Mouse (Mus musculus): ENCODE measurements around the gene Aipl1.

DNA sequence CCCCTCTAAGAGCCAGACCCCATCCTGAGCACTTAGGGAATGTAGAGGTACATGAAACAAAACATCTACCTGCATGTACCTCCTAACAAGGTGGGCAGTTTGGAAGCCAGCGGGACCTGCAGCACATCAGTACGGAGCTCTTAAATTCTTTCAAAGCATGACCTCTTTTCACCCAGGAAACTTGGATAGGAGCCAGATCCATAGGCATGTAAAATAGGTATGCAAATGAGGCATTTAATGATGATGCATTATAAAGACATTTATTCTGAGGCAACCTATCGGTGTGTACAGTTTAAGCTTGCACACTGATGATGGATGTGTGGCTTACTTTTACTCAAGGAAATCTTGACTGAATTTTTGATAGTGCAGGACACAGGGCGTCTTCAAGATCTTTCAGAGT, 22.6 kb downstream of the Aipl1 start:
- TF ChIP-seq CTCF (IDR thresholded peaks at IDR 0.05; ENCODE audit: low read depth) (no peak), EP300 (IDR thresholded peaks at IDR 0.05; ENCODE audit: low read depth) (no peak)

Data from heart, postnatal 0 days (tissue).